ENCODE assay signal across 20 mouse cellular contexts in the genomic region with DNA sequence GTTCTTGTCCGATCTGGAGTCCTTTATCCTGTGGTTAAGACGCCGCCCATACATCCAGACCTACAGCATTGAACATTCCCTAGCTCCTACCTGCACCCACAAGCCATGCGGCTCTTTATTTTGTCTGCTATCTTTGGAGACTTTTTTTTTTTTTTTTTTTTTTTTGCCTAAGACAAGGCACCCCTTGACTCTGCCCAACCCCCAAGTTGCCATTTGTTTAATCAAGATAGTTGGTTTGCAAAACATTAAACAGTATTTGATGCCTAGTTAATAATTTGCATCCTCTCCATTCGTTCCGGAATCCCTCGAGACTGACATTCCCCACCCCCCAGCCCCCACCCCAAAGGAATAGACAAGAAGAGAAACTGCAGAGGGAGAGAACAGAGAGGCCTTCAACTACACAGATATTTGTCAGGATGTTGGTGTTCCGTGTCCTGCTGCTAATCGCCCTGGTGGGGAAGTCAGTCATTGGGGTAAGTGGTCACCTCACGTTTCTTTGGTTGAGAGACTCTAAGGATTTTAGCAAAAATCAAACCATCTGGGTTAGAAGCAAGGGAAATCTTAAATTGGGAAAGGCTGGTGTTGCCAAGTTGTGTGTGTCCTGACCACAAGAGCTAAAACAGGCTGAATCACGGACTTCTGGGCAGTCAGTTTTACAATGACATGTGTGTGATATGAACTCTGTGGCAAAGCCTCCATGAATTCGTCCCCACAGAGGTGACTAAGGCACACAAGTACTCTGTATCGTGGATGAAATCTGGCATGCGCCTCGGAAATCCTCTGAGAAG. TPM values are rescaled to one million over a fixed set of nuclear protein-coding genes. Genes with fewer than 3 reads are reported as not detected.
DNase-seq lines count a peak whose midpoint lies in the region; ATAC-seq and TF ChIP-seq lines count a peak whose summit lies in the region.
"Had no signal": no experiment of that assay in that cellular context is flagged by ENCODE, and none has a peak within 500 bp of the region (broad histone marks: within the 10 kb centered on the region; RNA-seq: fewer than 3 reads in every experiment).

No protein-coding gene starts in this region.

- TF ChIP-seq CTCF in cerebellum, adult 2 months (IDR thresholded peaks at IDR 0.05; ENCODE audit: borderline replicate concordance, insufficient read depth, low read depth, low read length): no peak

- H3K36me3 ChIP-seq in kidney, embryonic 14.5 days (ENCODE audit: control insufficient read depth, insufficient read depth, low read length): no peaks in the 10 kb centered on the region
- no peaks in the 10 kb centered on the region for H3K36me3 ChIP-seq in liver, embryonic 12.5 days
- no peaks in the 10 kb centered on the region for H3K36me3 ChIP-seq in stomach, embryonic 16.5 days (ENCODE audit: control insufficient read depth, insufficient read depth, low read length)
- H3K36me3 ChIP-seq in forebrain, embryonic 14.5 days (ENCODE audit: control insufficient read depth, insufficient read depth, low read length): no peaks in the 10 kb centered on the region
- H3K36me3 ChIP-seq: G1E; limb, embryonic 12.5 days; neural tube, embryonic 13.5 days had no signal

- no peaks in the 10 kb centered on the region for H3K9me3 ChIP-seq in kidney, embryonic 14.5 days (ENCODE audit: control insufficient read depth, low read length)
- no peaks in the 10 kb centered on the region for H3K9me3 ChIP-seq in liver, embryonic 12.5 days (replicated peaks)
- H3K9me3 ChIP-seq in stomach, embryonic 16.5 days (replicated peaks; ENCODE audit: control insufficient read depth, low read length): no peaks in the 10 kb centered on the region
- no peaks in the 10 kb centered on the region for H3K9me3 ChIP-seq in forebrain, embryonic 14.5 days (replicated peaks; ENCODE audit: control insufficient read depth, low read length)
- H3K9me3 ChIP-seq: G1E; limb, embryonic 12.5 days; neural tube, embryonic 13.5 days had no signal

- peaks cover 4% of the 10 kb centered on the region; the same call in 1 of the 2 replicates for H3K4me1 ChIP-seq in kidney, embryonic 14.5 days (ENCODE audit: control insufficient read depth, insufficient read depth, low read length)
- H3K4me1 ChIP-seq in liver, embryonic 12.5 days: no peaks in the 10 kb centered on the region
- peaks cover 6% of the 10 kb centered on the region for H3K4me1 ChIP-seq in stomach, embryonic 16.5 days (ENCODE audit: control insufficient read depth, insufficient read depth, low read length)
- peaks cover 9% of the 10 kb centered on the region for H3K4me1 ChIP-seq in forebrain, embryonic 14.5 days (ENCODE audit: control insufficient read depth, insufficient read depth, low read length)
- H3K4me1 ChIP-seq in cerebellum, adult 2 months (ENCODE audit: control insufficient read depth, insufficient read depth, low read length): no peaks in the 10 kb centered on the region; the same call in 1 of the 2 replicates
- H3K4me1 ChIP-seq: neural tube, embryonic 13.5 days had no signal

- ATAC-seq in kidney, embryonic 14.5 days (ENCODE audit: low FRiP score, low TSS enrichment): no peak
- ATAC-seq in liver, embryonic 12.5 days: 0 out of 2 replicates have a peak, but pooled peaks have one; percentile 9
- peak; percentile 56 for ATAC-seq in stomach, embryonic 16.5 days (ENCODE audit: insufficient read depth, low FRiP score)
- no peak for ATAC-seq in forebrain, embryonic 14.5 days
- ATAC-seq: lung, postnatal 0 days had no signal

- H3K4me3 ChIP-seq in kidney, embryonic 14.5 days (ENCODE audit: low read length): no peak overlapping the region
- H3K4me3 ChIP-seq in liver, embryonic 12.5 days: peak overlapping the region; percentile 32
- H3K4me3 ChIP-seq in stomach, embryonic 16.5 days (replicated peaks; ENCODE audit: low read length): peak overlapping the region; percentile 25
- no peak overlapping the region for H3K4me3 ChIP-seq in forebrain, embryonic 14.5 days (ENCODE audit: low read depth, low read length)
- H3K4me3 ChIP-seq in cerebellum, adult 2 months (replicated peaks; ENCODE audit: insufficient read depth, low read depth, low read length): no peak overlapping the region
- H3K4me3 ChIP-seq: left cerebral cortex, adult 2 months; limb, embryonic 12.5 days; neural tube, embryonic 13.5 days had no signal

- DNase-seq in kidney, adult 11 months: peak; percentile 15
- no peak for DNase-seq in kidney, adult 18-20 months
- no peak for DNase-seq in forebrain, embryonic 14.5 days (ENCODE audit: low spot score)
- DNase-seq in cerebellum, adult 2 months: no peak
- no peak for DNase-seq in Muller cell, postnatal 12 days (ENCODE audit: inconsistent ontology term)
- DNase-seq: adrenal gland, postnatal 25 days; B cell, adult 2 months; cerebellum, adult 9-11 months; embryo, embryonic 11 days; gastrocnemius, postnatal 25 days; heart, postnatal 10 days had no signal

- peak overlapping the region; percentile 1; the same call in 1 of the 2 replicates for H3K27ac ChIP-seq in kidney, embryonic 14.5 days (ENCODE audit: low read depth, low read length)
- H3K27ac ChIP-seq in liver, embryonic 12.5 days: peak overlapping the region; percentile 48; the same call in 1 of the 2 replicates
- no peak overlapping the region for H3K27ac ChIP-seq in stomach, embryonic 16.5 days (ENCODE audit: low read length)
- no peak overlapping the region for H3K27ac ChIP-seq in forebrain, embryonic 14.5 days (ENCODE audit: low read depth, low read length)
- H3K27ac ChIP-seq in cerebellum, adult 2 months (ENCODE audit: insufficient read depth, low read length): no peak overlapping the region
- H3K27ac ChIP-seq: hindbrain, embryonic 14.5 days; left cerebral cortex, adult 2 months; limb, embryonic 12.5 days; neural tube, embryonic 13.5 days had no signal

- no peak overlapping the region; the same call in 1 of the 2 replicates for H3K4me2 ChIP-seq in kidney, embryonic 14.5 days (replicated peaks; ENCODE audit: low read depth, low read length)
- H3K4me2 ChIP-seq in liver, embryonic 12.5 days: peak overlapping the region; percentile 42
- peak overlapping the region; percentile 35; the same call in 1 of the 2 replicates for H3K4me2 ChIP-seq in stomach, embryonic 16.5 days (ENCODE audit: low read depth, low read length)
- H3K4me2 ChIP-seq in forebrain, embryonic 14.5 days (ENCODE audit: low read length): no peak overlapping the region
- H3K4me2 ChIP-seq: hindbrain, embryonic 14.5 days; limb, embryonic 12.5 days; neural tube, embryonic 13.5 days had no signal

- H3K9ac ChIP-seq in kidney, embryonic 14.5 days (ENCODE audit: low read depth, low read length): no peak overlapping the region
- H3K9ac ChIP-seq in liver, embryonic 12.5 days: peak overlapping the region; percentile 33; the same call in 1 of the 2 replicates
- no peak overlapping the region for H3K9ac ChIP-seq in stomach, embryonic 16.5 days (ENCODE audit: low read length)
- no peak overlapping the region for H3K9ac ChIP-seq in forebrain, embryonic 14.5 days (ENCODE audit: low read length)
- H3K9ac ChIP-seq: hindbrain, embryonic 14.5 days; limb, embryonic 12.5 days; neural tube, embryonic 13.5 days had no signal

- 79% methylated on average over 15 of the region's 15 CpGs for WGBS in kidney, embryonic 14.5 days
- 59% methylated on average over 15 of the region's 15 CpGs for WGBS in liver, embryonic 12.5 days (ENCODE audit: insufficient replicate concordance)
- WGBS in stomach, embryonic 16.5 days: 63% methylated on average over 15 of the region's 15 CpGs
- 87% methylated on average over 15 of the region's 15 CpGs for WGBS in forebrain, embryonic 14.5 days
- 85% methylated on average over 15 of the region's 15 CpGs for WGBS in cerebellum, adult 2 months

- H3K27me3 ChIP-seq in kidney, embryonic 14.5 days (ENCODE audit: control insufficient read depth, insufficient read depth, low read length): no peaks in the 10 kb centered on the region
- H3K27me3 ChIP-seq in liver, embryonic 12.5 days (replicated peaks): 0 out of 2 replicates have a peak, but pooled peaks cover 3% of the 10 kb centered on the region
- no peaks in the 10 kb centered on the region for H3K27me3 ChIP-seq in stomach, embryonic 16.5 days (ENCODE audit: control insufficient read depth, insufficient read depth, low read length)
- no peaks in the 10 kb centered on the region for H3K27me3 ChIP-seq in forebrain, embryonic 14.5 days (replicated peaks; ENCODE audit: control insufficient read depth, insufficient read depth, low read length)
- no peaks in the 10 kb centered on the region for H3K27me3 ChIP-seq in cerebellum, adult 2 months (ENCODE audit: control insufficient read depth, insufficient read depth, low read length)
- H3K27me3 ChIP-seq: neural tube, embryonic 13.5 days had no signal

- no peak for TF ChIP-seq POLR2A in cerebellum, adult 2 months (IDR thresholded peaks at IDR 0.05; ENCODE audit: borderline replicate concordance, insufficient read depth, low read length)

RNA-seq across cellular contexts. Expression of a gene that starts 0.8 kb away (rescaled TPM):
- 12.7 and 20.4 TPM in 2 replicates for polyA plus RNA-seq in kidney, embryonic 14.5 days (2014; fragmentation: Nextera tagmentation; extraction: Ambion mirVana)
- 40.8 and 42.9 TPM in 2 replicates for polyA plus RNA-seq in liver, embryonic 12.5 days (2016; fragmentation: Nextera tagmentation; extraction: Ambion mirVana)
- polyA plus RNA-seq in stomach, embryonic 16.5 days (2015; fragmentation: Nextera tagmentation; extraction: Ambion mirVana): 34.5 and 41.5 TPM in 2 replicates
- polyA plus RNA-seq in forebrain, embryonic 14.5 days (2014; fragmentation: Nextera tagmentation; extraction: Ambion mirVana): 0.06 and 0.16 TPM in 2 replicates
- polyA plus RNA-seq in cerebellum, adult 2 months (2012; rRNA removed): not detected in 2 replicates
- polyA plus RNA-seq: G1E; hindbrain, embryonic 14.5 days; limb, embryonic 12.5 days had no signal

Comparison
In these comparisons a context has a peak if more than half of its experiments do, and no peak if none do; other contexts are left out.
1. ATAC-seq: peak in liver, embryonic 12.5 days (single experiment) and stomach, embryonic 16.5 days (single experiment); none in kidney, embryonic 14.5 days (single experiment) and forebrain, embryonic 14.5 days (single experiment).
2. H3K27ac ChIP-seq: peak in kidney, embryonic 14.5 days (single experiment) and liver, embryonic 12.5 days (single experiment); none in stomach, embryonic 16.5 days (single experiment), forebrain, embryonic 14.5 days (single experiment) and cerebellum, adult 2 months (single experiment).
3. H3K4me2 ChIP-seq: peak in liver, embryonic 12.5 days (single experiment) and stomach, embryonic 16.5 days (single experiment); none in kidney, embryonic 14.5 days (single experiment) and forebrain, embryonic 14.5 days (single experiment).
4. H3K4me3 ChIP-seq: peak in liver, embryonic 12.5 days (single experiment) and stomach, embryonic 16.5 days (single experiment); none in kidney, embryonic 14.5 days (single experiment), forebrain, embryonic 14.5 days (single experiment) and cerebellum, adult 2 months (single experiment).
5. RNA of a gene that starts 0.8 kb away (polyA plus RNA-seq): 40.8 to 42.9 TPM in liver, embryonic 12.5 days, 34.5 to 41.5 TPM in stomach, embryonic 16.5 days and 12.7 to 20.4 TPM in kidney, embryonic 14.5 days; 0.06 to 0.16 TPM in forebrain, embryonic 14.5 days and not detected in cerebellum, adult 2 months; every median in the first group is over 10 times any median in the second.